Mouse (Mus musculus) heart, adult 11 months (tissue): ENCODE measurements at regions not wholly inside any gene's neighbourhood (a gene's known extent, or its start where the extent isn't known, plus 50 kb on each side); places are given as distances from the start of the nearest gene placed in this dataset.

Source experiments
- DNase-seq: peaks from one replicate; pipeline ENCODE4 v3.0.0; 2022

- DNase-seq = no peak
These were observed 100.6 kb upstream of the Trpc6 start for GRCm38 (mm10) chr9:8443315-8443714.

GRCm38 (mm10) chr9:8451471-8451870 is 92.5 kb upstream of the Trpc6 start:
- no peak for DNase-seq

GRCm38 (mm10) chr9:8453591-8453990 is 90.4 kb upstream of the Trpc6 start:
- DNase-seq = no peak

DNA sequence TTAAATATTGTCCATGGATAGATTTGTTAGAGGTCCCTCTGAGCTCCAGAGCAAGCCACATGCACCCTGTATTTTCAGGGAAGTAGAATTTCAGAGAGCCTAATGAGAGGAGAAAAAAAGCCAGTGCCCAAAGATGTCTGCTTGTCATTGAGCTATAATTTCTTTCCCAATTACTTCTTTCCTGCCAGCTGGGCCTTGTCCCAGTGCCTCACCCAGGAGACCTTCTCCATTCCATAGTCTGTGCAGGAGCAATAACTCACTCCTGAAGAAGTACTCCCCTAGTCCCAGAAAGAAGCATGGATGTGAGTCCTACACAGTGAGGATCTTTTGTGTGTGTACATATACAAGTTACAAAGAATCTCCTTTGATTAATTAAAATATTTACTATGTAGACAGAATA is 89.4 kb upstream of the Trpc6 start:
- peak; percentile 52 for DNase-seq

- DNase-seq = no peak
These were observed 84.8 kb upstream of the Trpc6 start for GRCm38 (mm10) chr9:8459084-8459571.

GRCm38 (mm10) chr9:8461737-8462136 is 82.2 kb upstream of the Trpc6 start:
- no peak for DNase-seq

- no peak for DNase-seq
These were observed 81.1 kb upstream of the Trpc6 start for GRCm38 (mm10) chr9:8462881-8463280.

- DNase-seq = no peak
These were observed 57.4 kb upstream of the Trpc6 start for GRCm38 (mm10) chr9:8486525-8486924.

GRCm38 (mm10) chr9:8487821-8488220 is 56.1 kb upstream of the Trpc6 start:
- DNase-seq = peak; percentile 0
